Mouse (Mus musculus): Measurements from ENCODE around the gene Gm20388.
"Not testable (repeated sequence)": the region's sequence is repeated elsewhere in the genome, so short reads cannot be mapped to it uniquely, and the experiment has no call there.

The Gm20388 gene

GRCm38 (mm10) chr8:121424600-121424999 lies 1514.0 kb downstream of the Gm20388 start:
- DNase-seq (ENCODE audit: low read depth in 2 of 2, low spot score in 2 of 2) = no peak

- no peak for DNase-seq (ENCODE audit: low read depth in 2 of 2, low spot score in 2 of 2)
These were observed 1520.9 kb downstream of the Gm20388 start for GRCm38 (mm10) chr8:121431499-121431898.

GRCm38 (mm10) chr8:121433466-121433865 lies 1522.8 kb downstream of the Gm20388 start:
- no peak for DNase-seq (ENCODE audit: low read depth in 2 of 2, low spot score in 2 of 2)

GRCm38 (mm10) chr8:121436656-121437055 lies 1526.0 kb downstream of the Gm20388 start:
- no peak for DNase-seq (ENCODE audit: low read depth in 2 of 2, low spot score in 2 of 2)

- DNase-seq (ENCODE audit: low read depth in 2 of 2, low spot score in 2 of 2) = no peak
These were observed 1526.9 kb downstream of the Gm20388 start for GRCm38 (mm10) chr8:121437506-121437905.

GRCm38 (mm10) chr8:121438111-121438510 lies 1527.5 kb downstream of the Gm20388 start:
- DNase-seq (ENCODE audit: low read depth in 2 of 2, low spot score in 2 of 2) = no peak

- no peak for DNase-seq (ENCODE audit: low read depth in 2 of 2, low spot score in 2 of 2)
These were observed 1528.7 kb downstream of the Gm20388 start for GRCm38 (mm10) chr8:121439351-121439750.

- DNase-seq (ENCODE audit: low read depth in 2 of 2, low spot score in 2 of 2) = no peak
These were observed 1532.7 kb downstream of the Gm20388 start for GRCm38 (mm10) chr8:121443361-121443760.

GRCm38 (mm10) chr8:121444521-121444920 lies 1533.9 kb downstream of the Gm20388 start:
- not testable (repeated sequence) for DNase-seq (ENCODE audit: low read depth in 2 of 2, low spot score in 2 of 2)

- DNase-seq (ENCODE audit: low read depth in 2 of 2, low spot score in 2 of 2) = no peak
These were observed 1534.4 kb downstream of the Gm20388 start for GRCm38 (mm10) chr8:121445027-121445471.

GRCm38 (mm10) chr8:121446133-121446532 lies 1535.5 kb downstream of the Gm20388 start:
- DNase-seq (ENCODE audit: low read depth in 2 of 2, low spot score in 2 of 2) = no peak

GRCm38 (mm10) chr8:121446862-121447261 lies 1536.2 kb downstream of the Gm20388 start:
- DNase-seq (ENCODE audit: low read depth in 2 of 2, low spot score in 2 of 2) = no peak

GRCm38 (mm10) chr8:121450211-121450610 lies 1539.6 kb downstream of the Gm20388 start:
- no peak for DNase-seq (ENCODE audit: low read depth in 2 of 2, low spot score in 2 of 2)

GRCm38 (mm10) chr8:121451404-121452076 lies 1540.9 kb downstream of the Gm20388 start:
- DNase-seq (ENCODE audit: low read depth in 2 of 2, low spot score in 2 of 2) = no peak

GRCm38 (mm10) chr8:121454737-121455136 lies 1544.1 kb downstream of the Gm20388 start:
- no peak for DNase-seq (ENCODE audit: low read depth in 2 of 2, low spot score in 2 of 2)

- no peak for DNase-seq (ENCODE audit: low read depth in 2 of 2, low spot score in 2 of 2)
These were observed 1550.6 kb downstream of the Gm20388 start for GRCm38 (mm10) chr8:121461192-121461591.

GRCm38 (mm10) chr8:121462092-121462491 lies 1551.5 kb downstream of the Gm20388 start:
- no peak for DNase-seq (ENCODE audit: low read depth in 2 of 2, low spot score in 2 of 2)

GRCm38 (mm10) chr8:121468083-121469071 lies 1557.7 kb downstream of the Gm20388 start:
- DNase-seq (ENCODE audit: low read depth in 2 of 2, low spot score in 2 of 2) = no peak

GRCm38 (mm10) chr8:121474161-121474897 lies 1563.7 kb downstream of the Gm20388 start:
- no peak for DNase-seq (ENCODE audit: low read depth in 2 of 2, low spot score in 2 of 2)

GRCm38 (mm10) chr8:121474898-121475284 lies 1564.2 kb downstream of the Gm20388 start:
- no peak for DNase-seq (ENCODE audit: low read depth in 2 of 2, low spot score in 2 of 2)

- no peak for DNase-seq (ENCODE audit: low read depth in 2 of 2, low spot score in 2 of 2)
These were observed 1567.4 kb downstream of the Gm20388 start for GRCm38 (mm10) chr8:121477851-121478547.
